Mouse (Mus musculus) spleen, postnatal 10 days (tissue): ENCODE measurements around the gene Irs1.

Experiments
- DNase-seq, 2 experiments: peaks; one replicate each; pipeline ENCODE4 v3.0.0; 2021 to 2022; ENCODE audit warnings: low spot score in 2 of 2

Gene Irs1

DNA sequence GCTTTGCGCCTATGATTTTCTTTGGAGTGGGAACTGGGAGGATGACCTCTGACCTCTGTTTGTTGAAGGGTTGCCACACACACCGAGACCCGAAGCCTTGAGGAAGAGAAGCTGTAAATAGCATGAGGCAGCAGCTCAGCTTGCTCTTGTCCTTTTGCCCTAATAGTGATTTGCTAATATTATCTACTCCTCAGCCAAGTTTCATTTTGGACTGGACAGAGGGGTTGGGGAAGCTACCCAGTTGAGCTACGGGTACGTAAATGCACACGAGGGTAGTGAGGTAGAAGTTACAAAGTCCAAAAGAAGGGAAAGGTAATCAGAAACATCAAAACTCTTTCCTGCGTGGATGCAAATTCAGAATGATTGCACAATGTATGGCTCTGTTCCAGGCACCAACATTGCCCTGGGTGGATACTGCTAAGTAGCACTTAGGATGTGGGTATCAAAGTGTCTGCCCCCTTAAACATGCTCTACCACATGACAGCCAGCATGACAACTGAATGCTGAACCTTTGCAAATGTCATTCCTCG, 107.2 kb downstream of the Irs1 start:
- no peak for DNase-seq
